Mouse (Mus musculus) E14TG2a.4 (cell line): ENCODE data around the gene Ccn5.
A peak's percentile ranks its signal among the peaks of the same experiment; 100 is the strongest.

Source experiments
- H3K27me3 ChIP-seq: 2 replicates; pipeline ENCODE4 v1.6.1; 2014; ENCODE audit warnings: low read length, control low read depth; ENCODE audit not compliant: insufficient read depth
- H3K36me3 ChIP-seq: 2 replicates; pipeline ENCODE4 v1.6.1; 2014; ENCODE audit warnings: low read length, control low read depth; ENCODE audit not compliant: insufficient read depth
- H3K4me1 ChIP-seq: replicated peaks from 2 replicates; pipeline ENCODE4 v1.6.1; 2014; ENCODE audit warnings: low read depth, low read length, control low read depth
- H3K4me3 ChIP-seq: replicated peaks from 2 replicates; pipeline ENCODE4 v1.5.1; 2014; ENCODE audit warnings: mild to moderate bottlenecking, low read length
- H3K9me3 ChIP-seq: 2 replicates; pipeline ENCODE4 v1.6.1; 2014; ENCODE audit warnings: low read length, control low read depth
- CTCF ChIP-seq: conservative IDR thresholded peaks from 2 replicates; pipeline ENCODE4 v1.5.1; 2014; ENCODE audit warnings: low read length
- NANOG ChIP-seq: IDR thresholded peaks from 2 replicates; pipeline ENCODE4 v1.6.1; 2014; ENCODE audit warnings: borderline replicate concordance, low read length, mixed read lengths
- POU5F1 ChIP-seq: IDR thresholded peaks from 2 replicates; pipeline ENCODE4 v1.6.1; 2014; ENCODE audit warnings: low read length, borderline replicate concordance

Gene Ccn5

DNA sequence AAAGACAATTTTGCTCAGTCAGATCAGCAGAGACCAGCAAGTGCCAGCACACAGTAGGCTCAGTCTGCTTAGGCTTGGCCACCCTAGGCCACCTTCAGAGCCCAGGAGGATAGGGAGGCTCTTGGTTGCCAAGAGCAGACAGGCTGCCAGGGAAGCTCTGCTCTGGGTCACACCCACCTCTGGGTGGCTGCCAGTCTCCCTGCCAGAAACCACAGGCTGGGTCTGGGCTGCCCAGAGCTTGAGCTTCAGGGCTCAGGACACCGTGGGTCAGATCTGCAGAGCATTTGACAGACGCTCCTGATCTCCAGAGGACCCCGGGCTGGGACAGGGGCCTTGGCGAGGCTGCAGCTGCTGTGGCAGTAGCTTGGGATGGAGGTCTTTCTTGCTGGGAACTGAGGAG is at the start of gene Ccn5:
Gene Ccn5, plus strand, starts transcription at position 255 of the 400 bp plus-strand sequence.
- H3K27me3 ChIP-seq: peaks cover 17% of the 10 kb centered on the region
- TF ChIP-seq POU5F1 (no peak), CTCF (no peak), NANOG (no peak)
- H3K4me1 ChIP-seq: peaks cover 9% of the 10 kb centered on the region
- no peaks in the 10 kb centered on the region for H3K36me3 ChIP-seq
- H3K4me3 ChIP-seq: no peak within 1 kb of the TSS
- H3K9me3 ChIP-seq: no peaks in the 10 kb centered on the region

DNA sequence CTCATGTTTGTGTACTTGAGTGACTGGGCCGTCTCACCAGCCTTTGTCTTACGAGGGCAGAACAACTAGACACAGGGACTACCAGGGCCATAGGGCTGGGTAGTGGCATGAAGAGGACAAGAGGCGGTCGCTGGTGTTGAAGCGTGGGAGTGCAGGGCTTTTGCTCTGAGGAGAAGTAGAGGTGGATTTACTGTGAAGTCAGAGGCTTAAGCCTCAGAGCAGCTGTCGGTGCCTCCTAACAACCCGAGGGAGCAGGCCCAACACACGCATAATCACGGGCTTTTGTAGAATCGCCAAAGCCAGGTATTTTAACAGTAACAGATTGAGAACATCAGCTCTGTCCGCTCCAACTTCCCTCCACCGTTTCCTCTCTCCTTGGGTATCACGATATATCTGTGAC is 44.0 kb upstream of the Ccn5 start:
- TF ChIP-seq POU5F1 (no peak), NANOG (no peak), CTCF (no peak)
- Histone ChIP-seq H3K36me3 (no peaks in the 10 kb centered on the region), H3K4me1 (peaks cover 20% of the 10 kb centered on the region), H3K9me3 (no peaks in the 10 kb centered on the region), H3K27me3 (peaks cover 24% of the 10 kb centered on the region), H3K4me3 (no peak overlapping the region)

DNA sequence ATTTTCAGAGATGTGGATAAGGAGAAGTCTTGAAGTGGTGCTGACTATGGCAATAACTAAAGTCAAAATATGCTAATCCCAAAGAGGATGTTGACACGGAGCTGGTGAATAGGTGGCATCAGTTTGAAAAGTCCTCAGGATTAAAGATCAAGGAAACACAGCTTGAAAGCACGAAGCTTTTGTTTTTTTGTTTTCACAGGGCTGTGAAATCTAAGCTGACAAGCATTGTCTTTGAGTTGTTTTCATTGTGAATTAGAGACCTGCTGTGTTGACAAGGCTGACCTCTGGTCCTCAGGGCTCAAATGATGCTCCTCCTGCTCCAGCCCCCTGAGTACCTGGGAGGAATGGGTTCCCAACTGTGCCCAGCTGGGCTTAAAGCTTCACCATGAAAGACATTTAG is 43.6 kb upstream of the Ccn5 start:
- Histone ChIP-seq H3K27me3 (peaks cover 23% of the 10 kb centered on the region), H3K36me3 (no peaks in the 10 kb centered on the region), H3K4me1 (peaks cover 20% of the 10 kb centered on the region), H3K4me3 (no peak overlapping the region), H3K9me3 (no peaks in the 10 kb centered on the region)
- TF ChIP-seq POU5F1 (no peak), NANOG (peak; percentile 85; the same call in 1 of the 2 replicates)

DNA sequence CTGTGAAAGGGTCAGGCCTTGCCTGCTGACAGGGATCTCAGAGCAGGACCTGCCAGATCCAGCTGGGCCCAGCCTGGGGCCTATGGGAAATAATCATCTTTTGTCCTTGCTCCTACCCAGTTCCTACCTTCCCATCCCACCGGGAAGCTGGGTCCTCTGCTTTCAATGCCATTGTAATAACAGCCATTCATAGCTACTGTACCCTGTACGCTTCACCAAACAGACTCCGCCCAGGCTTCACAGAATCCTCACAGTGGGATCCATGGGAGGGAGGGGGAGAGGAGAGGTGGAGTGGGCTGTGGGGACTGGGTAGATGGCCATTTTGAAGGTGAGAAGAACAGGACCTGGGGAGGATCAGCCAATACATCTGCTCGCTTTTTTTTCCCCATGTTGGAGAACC is 41.8 kb upstream of the Ccn5 start:
- H3K27me3 ChIP-seq: peaks cover 11% of the 10 kb centered on the region; the same call in 1 of the 2 replicates
- no peaks in the 10 kb centered on the region for H3K36me3 ChIP-seq
- no peak for TF ChIP-seq POU5F1
- TF ChIP-seq CTCF: no peak
- no peak for TF ChIP-seq NANOG
- no peak overlapping the region for H3K4me3 ChIP-seq
- peaks cover 20% of the 10 kb centered on the region for H3K4me1 ChIP-seq
- H3K9me3 ChIP-seq: no peaks in the 10 kb centered on the region

DNA sequence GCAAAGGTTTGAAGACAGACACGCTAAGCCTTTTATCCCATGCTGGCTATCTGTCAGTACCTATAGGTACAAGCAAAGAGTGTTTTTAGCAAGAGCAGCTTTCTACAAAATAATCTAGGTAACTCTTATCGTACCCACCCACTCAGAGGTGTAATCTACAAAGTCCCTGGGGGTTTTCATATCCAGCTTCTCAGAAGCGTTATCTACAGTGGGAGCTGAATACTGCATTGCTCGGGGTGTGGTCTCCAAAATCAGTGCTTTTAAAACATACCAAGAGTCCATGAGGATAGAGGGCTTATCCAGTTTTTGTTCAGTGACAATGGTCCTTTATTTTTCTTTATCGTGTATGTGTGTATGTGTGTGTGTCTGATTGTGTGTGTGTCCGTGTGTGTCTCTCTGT is 37.3 kb upstream of the Ccn5 start:
- TF ChIP-seq CTCF (no peak), POU5F1 (no peak), NANOG (no peak)
- H3K27me3 ChIP-seq: no peaks in the 10 kb centered on the region
- peaks cover 15% of the 10 kb centered on the region for H3K4me1 ChIP-seq
- no peaks in the 10 kb centered on the region for H3K36me3 ChIP-seq
- H3K4me3 ChIP-seq: no peak overlapping the region
- no peaks in the 10 kb centered on the region for H3K9me3 ChIP-seq

DNA sequence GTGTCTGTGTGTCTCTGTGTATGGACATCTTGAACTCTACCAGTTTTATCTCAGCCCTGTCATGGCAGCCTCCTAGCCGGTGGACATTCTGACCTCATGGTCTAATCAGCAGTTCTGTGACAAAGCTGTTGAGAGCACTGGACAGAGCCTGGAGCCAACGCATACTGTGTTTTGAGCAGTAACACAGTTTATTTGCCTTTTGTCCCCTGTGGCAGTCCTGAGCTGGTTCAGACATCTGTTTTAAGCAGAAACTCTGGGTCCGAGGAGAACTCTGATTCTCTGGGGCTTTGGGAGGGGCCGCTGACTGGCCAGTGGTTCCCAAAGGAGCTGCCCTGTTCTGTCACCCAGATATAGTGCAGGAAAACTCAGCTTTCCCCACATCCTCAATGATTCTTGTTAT is 36.8 kb upstream of the Ccn5 start:
- H3K27me3 ChIP-seq: no peaks in the 10 kb centered on the region
- peaks cover 10% of the 10 kb centered on the region for H3K4me1 ChIP-seq
- H3K9me3 ChIP-seq: no peaks in the 10 kb centered on the region
- H3K36me3 ChIP-seq: no peaks in the 10 kb centered on the region
- H3K4me3 ChIP-seq: no peak overlapping the region
- no peak for TF ChIP-seq CTCF
- TF ChIP-seq POU5F1: no peak
- TF ChIP-seq NANOG: no peak

DNA sequence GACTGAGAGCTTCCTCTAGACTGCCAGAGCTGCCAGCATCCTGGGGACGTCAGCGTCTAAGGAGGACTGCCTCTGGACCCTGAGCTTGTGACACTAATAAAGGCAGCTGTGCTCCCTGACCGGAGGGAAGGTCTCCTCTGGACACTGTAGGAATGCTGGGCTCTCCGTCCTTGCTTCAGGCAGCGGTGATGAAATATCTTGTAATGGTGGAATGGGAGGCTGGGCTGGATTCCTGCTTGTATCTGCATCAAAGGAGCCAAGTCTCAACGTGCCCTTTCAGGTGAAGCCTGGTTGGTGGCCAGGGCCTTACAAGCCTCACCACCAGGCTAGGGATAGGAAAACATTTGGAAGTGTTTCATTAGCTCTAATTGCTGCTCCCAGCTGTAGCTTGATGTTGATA is 33.6 kb upstream of the Ccn5 start:
- Histone ChIP-seq H3K27me3 (no peaks in the 10 kb centered on the region), H3K4me1 (no peaks in the 10 kb centered on the region; the same call in 1 of the 2 replicates), H3K36me3 (no peaks in the 10 kb centered on the region), H3K4me3 (no peak overlapping the region), H3K9me3 (no peaks in the 10 kb centered on the region)
- TF ChIP-seq NANOG (no peak), POU5F1 (no peak)

DNA sequence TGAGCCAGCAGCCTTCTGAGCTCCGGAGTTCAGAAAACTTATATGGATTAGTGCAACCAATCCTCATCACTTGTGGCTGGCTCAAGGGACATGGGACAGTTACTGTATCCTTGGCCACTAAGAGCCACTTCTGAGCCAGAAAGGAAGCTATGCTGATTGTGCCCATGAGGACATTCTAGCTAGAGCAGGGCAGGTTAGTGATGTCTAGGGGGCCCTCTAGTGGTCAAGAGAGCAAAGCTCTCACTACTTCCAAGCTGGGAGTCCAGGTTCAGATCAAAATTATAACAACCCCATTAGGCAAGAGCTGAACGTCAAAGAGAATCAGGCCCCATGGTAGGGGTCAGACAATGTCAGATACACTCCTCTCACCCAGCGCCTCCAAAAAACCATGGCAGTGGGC is 33.0 kb upstream of the Ccn5 start:
- TF ChIP-seq NANOG: no peak
- peak; percentile 73 for TF ChIP-seq CTCF
- TF ChIP-seq POU5F1: no peak

DNA sequence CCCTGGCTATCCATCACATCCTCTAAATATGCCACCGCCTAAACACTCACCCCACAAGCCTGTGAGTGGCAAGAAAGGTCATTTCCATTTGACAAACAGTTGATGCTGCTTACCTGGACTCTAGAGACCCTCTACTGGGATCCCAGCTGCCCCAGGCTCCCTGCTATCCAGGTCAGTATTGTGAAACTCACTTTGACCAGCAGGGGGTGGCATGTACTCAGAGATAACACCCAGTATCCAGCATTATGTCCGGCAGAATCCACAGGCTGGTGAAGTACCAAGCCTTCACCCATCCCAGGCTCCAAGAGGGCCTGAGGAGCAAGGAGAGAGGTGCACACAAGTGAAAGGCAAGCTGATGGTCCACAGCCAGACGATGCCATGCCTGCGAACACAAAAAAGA is 32.2 kb upstream of the Ccn5 start:
- Histone ChIP-seq H3K4me1 (no peaks in the 10 kb centered on the region; the same call in 1 of the 2 replicates), H3K27me3 (no peaks in the 10 kb centered on the region), H3K4me3 (no peak overlapping the region), H3K9me3 (no peaks in the 10 kb centered on the region), H3K36me3 (no peaks in the 10 kb centered on the region)
- no peak for TF ChIP-seq NANOG
- TF ChIP-seq CTCF: no peak; the same call in 1 of the 2 replicates
- TF ChIP-seq POU5F1: no peak

More for the DNA sequence above, 33.0 kb upstream of the Ccn5 start:
- H3K9me3 ChIP-seq: no peaks in the 10 kb centered on the region
- no peak overlapping the region for H3K4me3 ChIP-seq
- no peaks in the 10 kb centered on the region for H3K27me3 ChIP-seq
- H3K4me1 ChIP-seq: no peaks in the 10 kb centered on the region; the same call in 1 of the 2 replicates
- H3K36me3 ChIP-seq: no peaks in the 10 kb centered on the region
